Mouse (Mus musculus) thymus, postnatal 36 days (tissue): Measurements from ENCODE around the gene Eif1.
"Not testable (repeated sequence)": the region's sequence is repeated elsewhere in the genome, so short reads cannot be mapped to it uniquely, and the experiment has no call there.

Source experiments
- DNase-seq, 2 experiments: peaks; one replicate each; pipeline ENCODE4 v3.0.0; 2022; ENCODE audit warnings: mixed read lengths in 2 of 2

Eif1 gene

DNA sequence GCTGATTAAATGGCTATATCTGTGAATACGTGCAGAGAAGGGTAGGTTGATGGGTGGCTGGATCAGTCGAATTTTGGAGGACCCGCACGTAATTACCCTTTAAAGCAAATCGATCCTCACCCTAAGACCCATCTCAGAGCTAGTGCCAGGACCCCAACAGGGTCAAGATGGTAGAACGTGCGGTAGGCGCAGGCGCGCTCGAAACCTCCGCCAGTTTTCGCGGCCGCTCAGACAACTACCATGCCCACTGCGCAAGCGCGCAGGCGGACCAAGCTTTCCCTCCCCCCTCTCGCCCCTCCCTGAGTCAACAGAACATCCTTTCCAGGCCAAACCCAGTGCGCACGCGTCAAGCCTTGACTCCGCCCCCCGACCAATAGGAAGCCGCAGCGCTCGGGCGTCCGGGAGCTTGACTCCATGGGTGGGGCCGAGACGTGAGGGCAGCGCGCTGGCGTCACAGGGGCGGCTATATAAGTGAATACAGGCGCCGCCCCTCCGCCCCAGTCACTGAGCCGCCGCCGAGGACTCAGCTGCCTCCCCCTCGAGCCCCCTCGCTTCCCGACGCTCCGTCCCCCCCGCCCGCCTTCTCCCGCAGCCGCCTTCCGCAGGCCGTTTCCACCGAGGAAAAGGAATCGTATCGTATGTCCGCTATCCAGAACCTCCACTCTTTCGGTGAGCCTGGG lies at the start of gene Eif1:
Eif1 (plus strand) TSS at position 394 of the 680 bp plus-strand sequence.
- DNase-seq, result peak; percentile 100

- no peak for DNase-seq
These were observed 47.8 kb upstream of the Eif1 start for GRCm38 (mm10) chr11:100271878-100272277.

- no peak for DNase-seq
These were observed 45.0 kb upstream of the Eif1 start for GRCm38 (mm10) chr11:100274719-100275118.

- no peak for DNase-seq
These were observed 44.2 kb upstream of the Eif1 start for GRCm38 (mm10) chr11:100275466-100275865.

DNA sequence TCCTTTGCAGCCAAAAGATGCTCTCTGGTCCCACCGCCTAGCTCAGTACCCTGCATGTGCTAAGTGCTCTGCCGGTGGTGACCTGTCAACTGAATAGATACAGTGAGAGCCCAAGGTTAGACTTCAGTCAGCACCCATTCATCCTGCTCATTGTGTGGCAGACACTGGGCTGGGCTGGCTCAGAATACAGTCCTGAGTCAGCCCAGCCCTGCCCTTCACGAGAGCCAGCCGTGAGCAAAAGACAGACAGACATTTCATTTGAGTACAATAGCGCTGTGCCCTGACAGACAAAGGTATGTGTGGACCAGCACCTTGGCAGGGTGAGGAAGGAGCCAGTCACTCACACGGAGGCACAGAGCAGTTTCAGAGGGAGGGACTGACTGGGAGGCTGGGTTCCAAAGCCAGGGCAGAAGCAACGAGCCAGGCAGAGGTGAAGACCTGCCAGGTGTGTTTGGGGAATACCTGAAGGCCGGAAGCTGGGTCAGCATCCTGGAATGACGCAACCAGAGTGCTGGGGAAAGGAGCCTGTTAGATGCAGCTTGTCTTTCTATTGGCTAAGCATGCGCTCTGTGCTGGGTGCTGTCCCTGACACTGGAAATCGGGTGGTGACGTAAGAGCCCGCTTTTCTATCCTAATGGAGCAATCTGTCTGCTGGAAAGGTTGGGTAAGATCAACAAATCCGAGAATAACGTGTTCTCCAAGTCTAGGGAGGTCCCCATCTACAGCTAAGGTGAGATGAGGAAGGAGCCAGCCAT lies 41.8 kb upstream of the Eif1 start:
- DNase-seq, result no peak

GRCm38 (mm10) chr11:100278759-100279158 lies 40.9 kb upstream of the Eif1 start:
- no peak for DNase-seq

- peak; percentile 51 to 73 for DNase-seq
These were observed 37.8 kb upstream of the Eif1 start for GRCm38 (mm10) chr11:100281596-100282544.

DNA sequence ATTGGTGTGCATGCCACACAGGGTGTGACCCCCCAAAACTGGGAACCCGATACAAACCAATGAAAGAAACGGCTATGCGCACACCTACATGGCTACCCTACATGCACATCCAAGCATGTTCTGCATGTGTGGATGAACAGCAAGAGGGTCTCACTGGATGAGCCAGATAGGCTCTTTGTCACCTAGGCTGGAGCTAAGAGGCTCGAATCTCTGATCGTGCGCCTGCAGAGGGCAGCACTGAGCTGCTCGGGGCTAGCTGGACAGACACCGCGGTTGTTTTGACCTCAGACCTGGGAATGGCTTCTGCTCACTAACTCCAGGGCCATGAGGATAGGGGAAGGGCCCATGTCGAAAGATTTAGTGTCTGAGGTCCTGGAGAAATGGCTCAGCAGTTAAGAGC lies 37.1 kb upstream of the Eif1 start:
- DNase-seq, result peak; percentile 63 to 70

DNA sequence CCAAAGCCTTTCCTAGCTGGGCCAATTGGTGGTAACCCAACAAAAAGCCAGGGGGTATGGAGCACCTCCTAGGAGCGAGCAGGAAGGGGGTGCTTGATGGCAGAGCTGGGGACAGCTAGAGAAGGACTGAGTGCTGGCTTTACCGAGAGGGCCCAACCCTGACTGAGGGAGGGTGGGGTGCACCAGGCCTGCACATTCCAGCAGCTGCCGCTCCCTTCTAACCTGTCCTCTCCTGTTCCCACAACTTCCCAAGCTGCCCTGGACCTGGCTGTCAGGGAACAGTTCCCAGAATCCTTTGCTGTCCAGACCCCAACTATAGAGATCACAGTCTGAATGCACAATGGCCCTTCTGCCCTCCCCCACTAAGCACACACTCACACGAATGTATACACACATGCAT lies 34.7 kb upstream of the Eif1 start:
- DNase-seq, result no peak

GRCm38 (mm10) chr11:100287024-100287423 lies 32.7 kb upstream of the Eif1 start:
- DNase-seq, result no peak

DNA sequence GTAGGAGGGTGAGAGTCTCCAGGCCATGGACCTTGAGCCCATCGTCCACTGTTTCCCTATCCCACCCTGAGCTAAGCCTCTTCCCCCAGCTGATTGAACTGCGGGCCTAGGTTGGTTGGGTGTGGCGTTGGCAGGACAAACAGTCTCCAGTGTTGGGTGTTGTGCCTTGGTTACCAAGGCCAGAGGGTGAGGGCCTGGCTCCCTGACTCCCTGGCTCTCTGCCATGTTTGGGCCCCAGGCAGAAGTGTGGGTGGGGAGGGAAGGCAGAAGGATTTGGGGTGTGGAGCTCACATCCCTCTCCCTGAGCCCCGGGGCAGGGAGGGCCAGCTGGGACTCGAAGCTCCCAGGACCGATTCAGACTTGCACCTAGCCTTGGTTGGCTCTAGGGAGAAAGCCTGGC lies 30.7 kb upstream of the Eif1 start:
- DNase-seq, result no peak

GRCm38 (mm10) chr11:100290235-100290634 lies 29.4 kb upstream of the Eif1 start:
- DNase-seq, result no peak

GRCm38 (mm10) chr11:100292884-100293283 lies 26.8 kb upstream of the Eif1 start:
- DNase-seq, result no peak

GRCm38 (mm10) chr11:100295308-100295707 lies 24.4 kb upstream of the Eif1 start:
- peak; percentile 71 to 81 for DNase-seq

DNA sequence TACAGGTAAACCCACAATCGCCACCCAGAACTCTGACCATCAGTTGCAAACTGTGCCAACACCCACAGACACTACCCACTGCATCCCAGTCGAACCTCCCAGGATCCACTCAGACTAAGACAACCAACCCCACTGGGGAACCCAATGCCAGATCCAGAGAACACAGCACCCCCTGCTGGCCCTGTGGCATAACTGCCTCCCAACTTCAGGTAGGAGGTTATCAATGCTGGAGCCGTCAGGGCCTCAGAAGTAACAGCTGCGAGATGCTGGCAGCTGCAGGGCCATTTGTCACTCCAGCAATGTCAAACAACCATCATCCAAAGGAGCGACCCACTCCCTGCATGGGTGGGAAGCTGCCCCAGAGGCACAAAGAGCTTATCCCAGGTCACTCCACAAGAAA lies 21.9 kb upstream of the Eif1 start:
- DNase-seq, result peak in 1 of 2 experiments; percentile 19

- peak; percentile 74 to 80 for DNase-seq
These were observed 21.2 kb upstream of the Eif1 start for GRCm38 (mm10) chr11:100298274-100299036.

GRCm38 (mm10) chr11:100300293-100300692 lies 19.4 kb upstream of the Eif1 start:
- peak; percentile 54 to 67 for DNase-seq

DNA sequence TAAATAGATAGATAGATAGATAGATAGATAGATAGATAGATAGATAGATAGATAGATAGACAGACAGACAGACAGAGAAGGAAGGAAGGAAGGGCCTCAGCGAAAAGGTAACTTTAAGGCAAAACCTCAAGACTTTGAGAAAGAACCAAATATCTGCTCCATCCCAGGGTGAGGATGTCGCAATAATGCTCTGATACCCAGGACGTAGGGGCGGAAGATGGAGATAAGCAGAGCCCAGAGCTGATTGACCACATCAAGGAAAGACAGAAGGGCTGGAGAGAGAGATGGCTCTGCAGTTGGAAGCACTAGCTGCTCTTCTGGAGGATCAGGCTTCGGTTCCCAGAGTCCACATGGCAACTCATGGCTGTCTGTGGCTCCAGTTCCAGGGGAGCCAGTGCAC lies 18.4 kb upstream of the Eif1 start:
- no peak for DNase-seq

- DNase-seq, result no peak
These were observed 11.8 kb upstream of the Eif1 start for GRCm38 (mm10) chr11:100307900-100308299.

DNA sequence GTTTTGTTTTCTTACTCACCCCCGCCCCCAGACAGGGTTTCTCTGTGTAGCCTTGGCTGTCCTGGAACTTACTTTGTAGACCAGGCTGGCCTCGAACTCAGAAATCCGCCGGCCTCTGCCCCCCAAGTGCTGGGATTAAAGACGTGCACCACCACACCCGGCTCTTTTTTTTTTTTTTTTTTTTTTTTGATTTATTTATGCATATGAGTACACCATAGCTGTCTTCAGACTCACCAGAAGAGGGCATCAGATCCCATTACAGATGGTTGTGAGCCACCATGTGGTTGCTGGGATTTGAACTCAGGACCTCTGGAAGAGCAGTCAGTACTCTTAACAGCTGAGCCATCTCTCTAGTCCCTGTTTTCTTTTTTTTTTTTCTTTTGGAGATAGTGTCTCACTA lies 11.0 kb upstream of the Eif1 start:
- not testable (repeated sequence) for DNase-seq

GRCm38 (mm10) chr11:100311656-100312055 lies 8.0 kb upstream of the Eif1 start:
- no peak for DNase-seq

GRCm38 (mm10) chr11:100312096-100312679 lies 7.5 kb upstream of the Eif1 start:
- DNase-seq, result no peak
